Mouse (Mus musculus): ENCODE results near the gene Trpm7.

DNA sequence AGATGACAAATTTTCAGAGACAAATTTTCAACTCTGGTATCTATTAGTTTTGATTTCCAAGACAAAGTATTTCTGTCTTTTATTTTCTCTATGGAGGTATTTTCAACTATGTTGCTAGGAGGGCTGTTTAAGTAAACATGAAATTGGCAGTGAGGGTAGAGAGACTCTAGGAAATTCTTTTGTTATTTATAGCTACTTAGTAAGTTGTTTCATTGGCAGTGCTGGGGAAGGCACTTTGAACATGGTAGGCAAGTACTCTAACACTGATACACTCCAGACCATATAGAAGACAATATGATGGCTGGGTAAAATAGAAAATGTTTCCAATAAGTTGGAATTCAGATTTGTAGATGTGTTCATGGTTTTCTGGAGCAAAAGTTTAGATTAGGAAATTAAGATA is 15.7 kb upstream of the Trpm7 start:
- TF ChIP-seq POLR2A (IDR thresholded peaks at IDR 0.05; ENCODE audit: borderline replicate concordance, extremely low read depth, low read depth, low read length) (no peak), CTCF (IDR thresholded peaks at IDR 0.05; ENCODE audit: insufficient read depth, low read length) (no peak)
